Mouse (Mus musculus) left cerebral cortex, adult 11 months (tissue): ENCODE measurements around the gene Rab5if.
"Not testable (repeated sequence)": the region's sequence is repeated elsewhere in the genome, so short reads cannot be mapped to it uniquely, and the experiment has no call there.

Experiments
- DNase-seq: peaks from one replicate; pipeline ENCODE4 v3.0.0; 2022; ENCODE audit warnings: low spot score

The Rab5if gene

DNA sequence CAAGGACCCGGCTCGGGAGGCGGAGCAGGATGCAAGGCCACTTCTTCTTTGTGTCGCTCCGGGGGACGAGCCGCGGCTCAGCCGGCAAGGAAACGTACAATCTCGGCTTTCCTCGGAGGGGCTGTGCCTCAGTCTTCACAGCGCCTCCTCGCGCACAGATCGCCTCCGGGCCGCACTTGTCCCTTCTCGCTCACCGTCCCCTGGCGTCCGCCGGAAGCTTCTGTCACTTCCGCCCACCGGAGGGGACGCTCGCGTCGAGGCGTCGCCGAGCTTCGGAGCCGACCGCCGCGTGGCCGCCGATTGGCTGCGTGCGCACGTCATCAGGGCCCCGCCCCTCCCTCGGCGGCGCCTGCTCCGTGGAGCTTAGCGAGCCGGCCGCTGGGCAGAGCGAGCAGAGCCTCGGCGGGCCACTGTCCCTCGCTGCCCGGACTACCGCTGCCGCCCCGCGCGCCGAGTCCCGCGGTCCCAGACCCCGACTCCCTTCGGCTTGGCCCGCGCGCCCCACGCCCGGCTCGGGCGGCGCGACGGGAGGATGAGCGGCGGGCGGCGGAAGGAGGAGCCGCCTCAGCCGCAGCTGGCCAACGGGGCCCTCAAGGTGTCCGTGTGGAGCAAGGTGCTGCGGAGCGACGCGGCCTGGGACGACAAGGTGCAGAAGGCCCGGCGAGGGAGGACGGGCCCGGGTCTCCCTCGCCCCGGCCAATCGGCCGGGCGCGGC is at the start of gene Rab5if:
Rab5if (plus strand) TSS at position 357 of the 715 bp plus-strand sequence.
- peak; percentile 94 for DNase-seq

- no peak for DNase-seq
Measured at GRCm38 (mm10) chr2:156814344-156814801, 48.6 kb upstream of the Rab5if start.

- DNase-seq: no peak
Measured at GRCm38 (mm10) chr2:156814893-156815292, 48.0 kb upstream of the Rab5if start.

DNA sequence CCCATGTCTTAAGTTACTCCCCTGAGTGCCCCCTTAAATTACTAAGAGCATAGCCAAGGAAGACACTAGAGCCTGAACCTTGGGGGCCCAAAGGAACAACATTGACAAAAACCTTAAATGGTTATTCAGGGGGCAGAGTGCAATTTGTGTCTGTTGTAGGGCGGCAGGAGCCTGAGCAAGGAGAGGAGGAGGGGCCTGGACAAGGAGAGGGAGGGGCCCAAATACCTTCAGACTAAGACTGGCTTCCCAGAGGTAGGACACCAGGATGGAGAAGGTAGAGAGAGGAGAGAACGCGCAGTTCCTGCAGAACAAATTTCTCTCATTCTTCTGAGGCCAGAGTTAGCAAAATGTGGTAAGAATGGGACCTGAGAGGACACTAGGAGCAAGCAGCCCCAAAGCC is 47.5 kb upstream of the Rab5if start:
- DNase-seq: no peak

- DNase-seq: no peak
Measured at GRCm38 (mm10) chr2:156816116-156816515, 46.8 kb upstream of the Rab5if start.

- DNase-seq: not testable (repeated sequence)
Measured at GRCm38 (mm10) chr2:156825128-156825527, 37.8 kb upstream of the Rab5if start.

DNA sequence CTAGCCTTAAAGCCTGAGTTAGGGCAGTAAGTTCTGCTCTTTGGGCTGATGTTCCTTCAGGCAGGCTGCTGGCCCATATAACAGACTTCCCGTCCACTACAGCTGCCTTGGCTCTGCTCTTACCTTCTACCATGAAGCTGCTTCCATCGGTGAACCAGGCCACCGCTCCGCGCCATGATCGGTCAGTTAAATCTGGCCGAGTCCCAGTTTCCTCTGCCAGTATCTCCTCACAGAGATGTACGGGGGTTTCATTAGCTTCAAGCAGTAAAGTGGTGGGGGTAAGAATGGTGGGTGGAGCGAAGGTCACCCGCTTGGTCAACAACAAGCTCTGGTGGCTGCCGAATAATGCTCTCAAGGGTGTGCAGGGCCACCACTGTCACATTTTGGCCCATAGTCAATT is 28.6 kb upstream of the Rab5if start:
- no peak for DNase-seq

DNA sequence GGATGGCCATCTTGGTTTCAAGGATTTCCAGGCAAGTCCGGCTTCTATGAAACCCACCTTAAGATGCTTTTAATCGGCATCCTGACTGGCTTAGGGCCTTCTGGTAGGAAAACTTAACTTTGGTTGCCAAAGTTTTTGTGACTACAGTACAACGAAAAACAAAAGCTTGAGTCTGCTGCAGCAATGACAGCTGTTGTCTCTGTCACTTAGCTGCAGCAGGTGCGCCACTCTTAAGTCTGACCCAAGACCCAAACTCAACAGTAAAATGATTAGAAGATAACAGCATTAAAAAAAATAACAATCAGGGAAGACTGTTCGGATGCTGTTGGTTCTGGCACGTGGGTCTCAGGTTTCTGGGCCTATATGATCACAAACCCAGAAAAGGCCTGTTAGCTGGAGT is 24.1 kb upstream of the Rab5if start:
- no peak for DNase-seq

GRCm38 (mm10) chr2:156839319-156840191 is 23.4 kb upstream of the Rab5if start, which contains the start of gene Tgif2:
Tgif2 (plus strand) TSS chr2:156840007.
- no peak for DNase-seq

- no peak for DNase-seq
Measured at GRCm38 (mm10) chr2:156840301-156841027, 22.5 kb upstream of the Rab5if start.

DNA sequence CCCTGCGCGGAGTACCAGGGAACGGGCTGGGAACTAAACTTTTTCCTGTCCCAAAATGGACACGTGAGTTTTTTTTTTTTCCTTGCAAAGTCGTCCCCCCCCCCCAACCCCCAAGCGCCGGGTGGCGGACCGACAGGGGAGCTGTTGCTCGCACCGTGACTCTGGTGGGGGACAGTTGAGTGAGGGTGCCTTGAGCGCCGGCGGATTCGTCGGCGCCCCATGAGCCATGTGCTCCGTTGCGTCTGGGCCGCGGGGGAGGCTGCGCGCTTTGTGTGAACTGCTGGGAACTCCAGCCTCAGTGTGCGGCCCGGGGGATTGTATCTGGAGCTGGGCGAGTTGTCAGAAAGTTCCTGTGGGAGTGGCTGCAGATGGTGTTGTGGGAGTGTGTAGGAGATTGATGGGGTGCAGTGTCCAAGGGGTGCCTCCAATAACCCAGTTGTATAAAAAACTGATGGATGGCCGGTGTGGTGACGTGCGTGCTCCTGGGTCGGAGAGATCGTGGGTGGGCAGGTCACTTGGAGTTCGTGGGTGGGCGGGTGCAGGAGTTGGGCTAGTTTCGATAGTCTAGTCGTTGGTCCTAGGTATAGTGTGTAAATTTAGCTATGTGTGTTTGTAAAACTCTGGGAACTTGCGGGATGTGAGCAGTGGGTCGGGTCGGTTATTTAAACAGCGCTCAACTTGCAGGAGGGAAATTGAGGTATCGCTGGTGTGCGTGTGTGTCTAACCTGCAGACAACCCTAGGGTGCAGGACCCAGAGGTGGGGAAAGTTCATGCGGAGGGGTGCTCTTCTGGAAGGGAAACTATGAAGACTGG is 21.7 kb upstream of the Rab5if start:
- no peak for DNase-seq

DNA sequence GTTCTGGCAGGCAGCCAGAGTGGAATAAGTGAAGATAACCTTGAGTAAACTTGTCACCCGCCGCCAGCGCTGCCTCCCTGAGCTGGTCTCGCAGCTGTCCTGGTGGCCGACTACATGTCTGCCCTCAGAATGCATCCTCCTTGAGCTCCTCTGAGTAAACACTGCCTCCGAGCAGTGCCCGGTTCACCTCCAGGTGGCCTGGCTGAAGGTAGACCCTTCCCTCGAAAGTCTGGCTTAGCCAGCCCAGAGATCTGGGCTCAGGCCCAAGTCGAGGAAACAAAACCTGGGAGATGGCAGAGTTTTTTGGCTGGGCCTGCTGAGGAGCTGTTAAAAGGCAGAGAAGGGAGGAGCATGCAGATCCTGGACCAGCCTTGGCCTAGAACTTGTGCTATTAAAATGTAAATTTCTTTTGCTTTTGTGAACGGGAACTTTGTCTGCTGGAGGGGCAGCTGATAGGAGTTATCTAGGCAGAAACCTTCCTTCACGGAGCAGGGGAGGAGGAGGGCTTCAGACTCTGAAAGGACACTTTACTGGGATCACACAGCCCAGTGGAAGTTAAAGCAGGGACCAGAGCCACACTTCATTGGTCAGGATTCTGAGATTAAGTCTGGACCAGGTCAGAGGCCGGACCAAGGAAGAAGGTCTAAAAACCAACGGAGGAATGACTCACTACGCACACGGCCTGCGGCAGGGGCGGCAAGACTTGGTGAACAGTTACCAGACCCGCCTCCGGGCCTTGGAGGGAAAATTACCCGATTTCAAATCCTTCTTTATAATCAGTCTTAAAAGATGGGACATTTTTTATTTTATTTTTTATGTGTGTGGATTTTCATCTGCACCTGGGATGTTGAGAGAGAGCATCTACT is 20.9 kb upstream of the Rab5if start:
- DNase-seq: no peak

DNA sequence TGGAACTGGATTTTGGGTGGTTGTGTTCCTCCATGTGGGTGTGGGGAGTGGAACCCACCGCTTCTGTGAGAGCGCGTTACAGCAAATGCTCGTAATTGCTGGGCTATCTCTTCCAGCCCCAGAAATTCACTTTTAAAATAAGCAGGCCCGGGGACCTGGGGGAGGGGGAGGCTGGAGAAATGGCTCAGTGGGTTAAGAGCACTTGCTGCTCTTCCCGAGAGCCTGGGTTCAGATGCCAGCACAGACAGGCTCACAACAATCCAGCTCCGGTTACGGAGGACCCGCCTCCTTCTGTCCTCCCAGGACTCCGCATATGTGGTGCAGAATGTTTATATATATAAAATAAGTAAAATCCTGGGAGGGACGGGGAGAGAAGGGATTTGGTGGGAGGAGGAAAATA is 20.2 kb upstream of the Rab5if start:
- no peak for DNase-seq

DNA sequence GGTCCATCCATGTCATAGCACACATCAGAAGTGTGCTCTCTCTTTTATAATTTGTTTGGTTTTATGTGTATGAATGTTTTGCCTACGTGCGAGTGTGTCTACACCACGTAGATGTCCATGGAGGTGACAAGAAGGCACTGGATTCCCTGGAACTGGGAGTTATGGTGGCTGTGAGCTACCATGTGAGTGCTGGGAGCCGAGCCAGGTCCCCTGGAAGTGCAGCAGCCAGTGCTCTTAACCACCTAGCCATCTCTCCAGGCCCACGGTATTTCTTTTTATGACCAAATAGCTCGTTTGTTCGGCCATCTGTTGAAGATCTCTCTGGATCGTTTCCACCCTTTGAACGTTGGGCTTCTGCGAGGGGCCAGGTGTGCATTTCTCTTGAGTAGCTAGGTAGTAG is 19.6 kb upstream of the Rab5if start:
- DNase-seq: no peak

DNA sequence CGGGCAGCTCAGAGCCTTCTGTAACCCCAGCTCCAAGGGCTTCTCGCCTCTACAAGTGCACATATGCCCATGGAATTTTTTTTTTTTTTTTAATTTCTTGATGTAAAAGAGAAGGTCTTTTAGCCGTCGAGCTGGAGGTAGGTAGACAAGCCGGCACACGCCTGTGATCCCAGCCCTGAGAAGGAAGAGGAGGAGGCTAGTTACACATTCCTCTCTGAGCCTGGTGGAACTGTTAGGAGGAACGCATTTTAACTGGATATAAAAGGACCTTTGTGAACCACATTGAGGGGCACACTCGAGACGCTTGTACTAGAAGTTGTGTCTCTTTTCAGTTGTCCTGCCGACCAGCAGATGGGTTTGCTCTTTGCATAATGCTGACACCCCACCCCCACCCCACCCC is 18.2 kb upstream of the Rab5if start:
- DNase-seq: no peak

DNA sequence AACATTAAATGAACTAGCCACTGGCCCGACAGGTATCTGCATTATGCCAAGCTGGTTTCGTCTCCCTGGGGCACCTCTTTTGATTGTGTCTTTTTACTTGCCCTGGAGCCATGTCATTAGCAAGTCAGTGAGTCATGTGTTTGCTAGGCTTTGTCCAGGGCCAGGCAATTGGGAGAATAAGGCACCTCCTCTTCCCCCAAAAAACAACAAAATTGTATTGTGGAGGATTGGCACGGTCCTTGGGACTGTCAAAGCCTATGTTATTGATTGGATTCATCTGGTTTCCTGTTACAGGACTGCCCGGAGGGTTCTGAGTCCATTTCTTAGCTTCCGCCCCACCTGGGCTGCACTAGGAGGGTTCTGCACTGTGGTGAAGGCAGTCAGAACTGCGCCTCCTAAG is 15.3 kb upstream of the Rab5if start:
- no peak for DNase-seq

DNA sequence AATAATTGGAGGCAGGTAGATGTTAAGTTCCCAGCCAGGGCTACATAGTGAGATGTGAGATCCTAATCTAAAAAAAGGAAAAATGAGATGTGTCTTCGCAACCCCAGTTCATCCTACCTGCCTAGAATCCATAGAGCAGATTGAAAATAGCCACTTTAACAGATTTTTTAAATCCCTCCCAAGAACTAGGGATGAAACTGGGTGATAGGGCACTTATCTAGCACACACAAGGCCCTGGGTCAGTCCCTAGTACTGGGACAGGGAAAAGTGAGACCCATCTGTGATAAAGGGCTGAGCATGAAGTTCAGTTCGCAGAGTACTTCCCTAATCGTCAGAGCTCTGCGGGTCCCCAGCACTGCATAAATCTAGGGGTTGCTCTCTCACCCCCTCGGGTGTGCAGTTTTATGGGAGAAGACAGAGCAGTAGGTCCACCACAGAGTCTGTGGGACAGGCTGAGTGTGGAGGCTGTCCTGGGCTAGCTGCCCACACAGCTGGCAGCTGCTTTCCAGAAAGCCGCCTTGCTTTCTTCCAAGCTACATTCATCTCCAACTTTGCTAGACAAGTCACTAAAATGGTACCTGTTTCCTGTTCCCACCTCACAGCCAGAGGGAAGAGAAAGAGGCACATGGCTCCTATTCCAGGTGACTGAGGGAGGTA is 14.3 kb upstream of the Rab5if start:
- no peak for DNase-seq

GRCm38 (mm10) chr2:156850505-156850904 is 12.4 kb upstream of the Rab5if start:
- DNase-seq: no peak

GRCm38 (mm10) chr2:156853584-156853983 is 9.3 kb upstream of the Rab5if start:
- not testable (repeated sequence) for DNase-seq
